Mouse (Mus musculus): ENCODE measurements around the gene Ncoa5. TPM values are rescaled to one million over a fixed set of nuclear protein-coding genes. Genes with fewer than 3 reads are reported as not detected.

The Ncoa5 gene
- polyA plus RNA-seq, 2 experiments: 11.6 to 13.5 TPM

DNA sequence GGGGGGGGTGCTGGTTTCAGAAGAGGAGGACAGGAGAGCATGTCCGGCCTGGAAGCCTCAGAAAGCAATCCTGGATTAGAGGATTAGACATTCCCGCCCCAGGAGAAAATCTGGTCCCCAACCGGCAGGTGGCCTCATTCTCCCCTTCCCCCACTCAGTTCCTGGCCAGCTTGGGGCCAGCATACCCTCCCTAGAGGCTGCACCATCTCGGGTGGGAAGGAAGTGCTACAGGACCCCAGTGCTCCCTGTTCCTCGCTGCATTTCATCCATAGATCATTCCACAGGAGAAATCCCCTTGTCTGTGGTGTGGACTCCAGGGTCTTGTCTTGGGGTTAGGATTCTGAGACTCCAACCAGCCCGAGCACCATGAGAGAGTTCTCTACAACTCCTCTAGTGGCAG lies 67.5 kb downstream of the Ncoa5 start:
- no peak overlapping the region for H3K4me3 ChIP-seq (ENCODE audit: insufficient read depth in 1 of 2, low read depth in 2 of 2, low read length in 2 of 2)
- no peaks in the 10 kb centered on the region for H3K9me3 ChIP-seq (ENCODE audit: control insufficient read depth, low read length)
- no peak for DNase-seq (ENCODE audit: low read depth in 3 of 3, low spot score in 3 of 3)
- 10% methylated on average over 6 of the region's 6 CpGs for WGBS (ENCODE audit: insufficient replicate concordance)
- H3K27me3 ChIP-seq (ENCODE audit: control insufficient read depth, insufficient read depth, low read length): peaks cover 57% of the 10 kb centered on the region
- H3K36me3 ChIP-seq (replicated peaks; ENCODE audit: control insufficient read depth, insufficient read depth, low read depth): no peaks in the 10 kb centered on the region
- TF ChIP-seq EP300 (IDR thresholded peaks at IDR 0.05; ENCODE audit: low read depth) (no peak), CTCF (IDR thresholded peaks at IDR 0.05; ENCODE audit: low read depth) (0 out of 2 replicates have a peak, but pooled peaks have one; percentile 16)
- no peak overlapping the region for H3K27ac ChIP-seq
- H3K4me2 ChIP-seq (ENCODE audit: low read depth): no peak overlapping the region
- H3K4me1 ChIP-seq (replicated peaks; ENCODE audit: control insufficient read depth in 2 of 2, insufficient read depth in 2 of 2, low read length in 1 of 2): no peaks in the 10 kb centered on the region
- ATAC-seq (ENCODE audit: insufficient read depth): no peak
- H3K9ac ChIP-seq (replicated peaks): no peak overlapping the region

DNA sequence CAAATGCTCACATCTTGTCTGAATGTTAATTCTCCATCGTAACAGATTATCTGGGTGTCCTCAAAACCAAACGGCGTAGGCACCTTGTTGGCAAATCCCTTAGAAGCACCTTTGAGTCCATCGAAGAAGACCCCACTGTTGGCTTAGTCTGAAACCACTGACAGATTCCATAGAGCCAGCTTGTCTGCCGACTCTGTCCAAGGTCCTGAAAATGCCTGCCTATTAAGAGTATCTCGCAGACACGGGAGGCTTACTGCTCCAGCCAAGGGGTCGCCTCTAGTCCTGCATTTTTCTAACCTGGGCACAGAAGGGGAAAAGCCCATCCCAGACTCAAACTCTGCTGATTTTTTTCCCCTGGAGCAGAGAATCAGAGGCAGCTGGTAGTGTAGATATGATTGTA lies 68.3 kb downstream of the Ncoa5 start:
- H3K4me1 ChIP-seq (replicated peaks; ENCODE audit: control insufficient read depth in 2 of 2, insufficient read depth in 2 of 2, low read length in 1 of 2): no peaks in the 10 kb centered on the region
- no peak overlapping the region for H3K4me2 ChIP-seq (ENCODE audit: low read depth)
- no peak for ATAC-seq (ENCODE audit: insufficient read depth)
- H3K9me3 ChIP-seq (ENCODE audit: control insufficient read depth, low read length): no peaks in the 10 kb centered on the region
- H3K27ac ChIP-seq: no peak overlapping the region
- no peak for DNase-seq (ENCODE audit: low read depth in 3 of 3, low spot score in 3 of 3)
- H3K27me3 ChIP-seq (ENCODE audit: control insufficient read depth, insufficient read depth, low read length): peaks cover 52% of the 10 kb centered on the region
- no peak overlapping the region for H3K9ac ChIP-seq (replicated peaks)
- 13% methylated on average over 8 of the region's 8 CpGs for WGBS (ENCODE audit: insufficient replicate concordance)
- TF ChIP-seq CTCF (IDR thresholded peaks at IDR 0.05; ENCODE audit: low read depth) (no peak), EP300 (IDR thresholded peaks at IDR 0.05; ENCODE audit: low read depth) (no peak)
- no peaks in the 10 kb centered on the region for H3K36me3 ChIP-seq (replicated peaks; ENCODE audit: control insufficient read depth, insufficient read depth, low read depth)
- no peak overlapping the region for H3K4me3 ChIP-seq (ENCODE audit: insufficient read depth in 1 of 2, low read depth in 2 of 2, low read length in 2 of 2)

DNA sequence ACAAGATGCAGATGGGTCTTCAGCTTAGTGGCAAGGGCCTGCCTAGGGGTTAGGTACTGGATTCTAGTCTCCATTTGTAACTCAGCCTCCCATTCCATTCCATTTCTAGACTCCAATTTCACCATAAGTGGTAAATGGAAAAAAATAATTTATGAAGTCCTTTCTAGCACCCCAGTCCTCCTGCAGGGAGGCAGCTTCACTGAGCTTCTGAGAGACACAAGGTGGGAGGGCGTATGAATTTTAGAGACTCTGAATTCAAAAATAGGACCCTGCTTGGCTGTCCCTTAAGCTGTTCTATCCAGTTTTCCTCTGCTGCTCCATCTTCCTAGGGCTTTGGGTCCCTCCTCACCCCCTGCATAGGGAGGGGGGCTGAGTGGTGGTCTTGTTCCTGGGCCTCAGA lies 69.7 kb downstream of the Ncoa5 start:
- Histone ChIP-seq H3K27ac (no peak overlapping the region), H3K27me3 (ENCODE audit: control insufficient read depth, insufficient read depth, low read length) (peaks cover 39% of the 10 kb centered on the region), H3K4me3 (ENCODE audit: insufficient read depth in 1 of 2, low read depth in 2 of 2, low read length in 2 of 2) (no peak overlapping the region), H3K4me1 (replicated peaks; ENCODE audit: control insufficient read depth in 2 of 2, insufficient read depth in 2 of 2, low read length in 1 of 2) (peaks cover 0 to 3% of the 10 kb centered on the region in 2 experiments; a peak in 2 of 4 replicates), H3K36me3 (replicated peaks; ENCODE audit: control insufficient read depth, insufficient read depth, low read depth) (no peaks in the 10 kb centered on the region), H3K9ac (replicated peaks) (no peak overlapping the region), H3K4me2 (ENCODE audit: low read depth) (no peak overlapping the region), H3K9me3 (ENCODE audit: control insufficient read depth, low read length) (no peaks in the 10 kb centered on the region)
- no peak for TF ChIP-seq CTCF (IDR thresholded peaks at IDR 0.05; ENCODE audit: low read depth)
- no peak for TF ChIP-seq EP300 (IDR thresholded peaks at IDR 0.05; ENCODE audit: low read depth)
- WGBS (ENCODE audit: insufficient replicate concordance): 72% methylated on average over 1 of the region's 1 CpGs
- ATAC-seq (ENCODE audit: insufficient read depth) (no peak), DNase-seq (ENCODE audit: low read depth in 3 of 3, low spot score in 3 of 3) (no peak)

DNA sequence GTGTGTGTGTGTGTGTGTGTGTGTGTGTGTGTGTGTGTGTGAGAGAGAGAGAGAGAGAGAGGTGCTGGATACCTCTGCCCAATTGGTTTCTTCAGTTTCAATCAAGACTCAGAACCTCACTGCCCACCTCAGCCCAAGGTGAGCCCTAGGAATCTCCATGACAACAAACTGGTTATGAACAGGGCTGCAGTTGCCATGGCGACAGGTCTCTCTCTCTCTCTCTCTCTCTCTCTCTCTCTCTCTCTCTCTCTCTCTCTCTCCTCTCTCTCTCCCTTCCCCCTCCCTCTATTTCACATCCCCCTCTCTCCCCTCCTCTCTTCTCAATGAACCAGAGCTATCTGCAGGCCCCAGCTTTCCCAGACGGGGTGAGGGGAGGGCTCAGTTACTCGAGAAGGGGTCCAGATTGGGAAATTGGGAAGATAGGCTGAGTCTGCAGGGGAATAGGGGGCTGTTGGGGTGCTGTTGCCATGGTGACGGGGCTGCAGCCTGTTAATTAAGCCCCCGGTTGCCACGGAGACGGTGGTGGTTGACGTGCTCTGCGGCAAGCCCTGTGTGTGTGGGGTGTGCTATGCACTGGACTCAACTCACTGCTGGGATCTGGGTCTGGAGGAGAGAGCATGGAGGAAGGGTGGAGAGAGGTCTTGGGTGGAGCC lies 70.3 kb downstream of the Ncoa5 start:
- TF ChIP-seq CTCF (IDR thresholded peaks at IDR 0.05; ENCODE audit: low read depth): no peak
- TF ChIP-seq EP300 (IDR thresholded peaks at IDR 0.05; ENCODE audit: low read depth): no peak
- DNase-seq (ENCODE audit: low read depth in 3 of 3, low spot score in 3 of 3) (no peak), ATAC-seq (ENCODE audit: insufficient read depth) (no peak)
- Histone ChIP-seq H3K27me3 (ENCODE audit: control insufficient read depth, insufficient read depth, low read length) (peaks cover 33% of the 10 kb centered on the region), H3K4me2 (ENCODE audit: low read depth) (no peak overlapping the region), H3K4me1 (replicated peaks; ENCODE audit: control insufficient read depth in 2 of 2, insufficient read depth in 2 of 2, low read length in 1 of 2) (peaks cover 0 to 3% of the 10 kb centered on the region in 2 experiments; a peak in 2 of 4 replicates), H3K9me3 (ENCODE audit: control insufficient read depth, low read length) (no peaks in the 10 kb centered on the region), H3K4me3 (ENCODE audit: insufficient read depth in 1 of 2, low read depth in 2 of 2, low read length in 2 of 2) (no peak overlapping the region), H3K27ac (no peak overlapping the region), H3K9ac (replicated peaks) (no peak overlapping the region), H3K36me3 (replicated peaks; ENCODE audit: control insufficient read depth, insufficient read depth, low read depth) (no peaks in the 10 kb centered on the region)
- WGBS (ENCODE audit: insufficient replicate concordance): 35% methylated on average over 9 of the region's 9 CpGs

DNA sequence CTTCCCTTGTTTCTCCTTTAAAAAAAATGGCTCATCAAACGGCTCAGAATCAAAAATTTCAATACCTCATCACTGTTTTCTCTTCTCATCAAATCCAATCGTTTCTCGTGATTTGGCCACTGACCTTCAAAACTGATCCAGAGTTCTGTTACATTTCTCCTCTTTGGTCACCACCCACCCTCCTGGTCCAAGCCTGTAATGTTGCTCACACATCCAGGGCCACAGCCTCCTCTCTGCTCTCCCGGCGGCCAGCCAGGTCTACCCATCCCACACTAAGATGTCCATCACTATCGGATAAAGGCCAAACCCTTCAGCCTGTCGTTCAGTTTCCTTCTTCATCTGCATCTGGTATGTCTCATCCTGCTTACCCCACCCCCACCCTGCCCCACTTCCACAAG lies 72.5 kb downstream of the Ncoa5 start:
- H3K9me3 ChIP-seq (ENCODE audit: control insufficient read depth, low read length): no peaks in the 10 kb centered on the region
- WGBS (ENCODE audit: insufficient replicate concordance): 29% methylated on average over 7 of the region's 7 CpGs
- H3K4me2 ChIP-seq (ENCODE audit: low read depth): no peak overlapping the region
- peaks cover 0 to 3% of the 10 kb centered on the region in 2 experiments; a peak in 2 of 4 replicates for H3K4me1 ChIP-seq (replicated peaks; ENCODE audit: control insufficient read depth in 2 of 2, insufficient read depth in 2 of 2, low read length in 1 of 2)
- peaks cover 11% of the 10 kb centered on the region for H3K27me3 ChIP-seq (ENCODE audit: control insufficient read depth, insufficient read depth, low read length)
- H3K27ac ChIP-seq: no peak overlapping the region
- no peak overlapping the region for H3K9ac ChIP-seq (replicated peaks)
- H3K4me3 ChIP-seq (ENCODE audit: insufficient read depth in 1 of 2, low read depth in 2 of 2, low read length in 2 of 2): no peak overlapping the region
- no peak for DNase-seq (ENCODE audit: low read depth in 3 of 3, low spot score in 3 of 3)
- TF ChIP-seq CTCF (IDR thresholded peaks at IDR 0.05; ENCODE audit: low read depth) (no peak), EP300 (IDR thresholded peaks at IDR 0.05; ENCODE audit: low read depth) (no peak)
- no peak for ATAC-seq (ENCODE audit: insufficient read depth)
- H3K36me3 ChIP-seq (replicated peaks; ENCODE audit: control insufficient read depth, insufficient read depth, low read depth): no peaks in the 10 kb centered on the region
